Mouse (Mus musculus): ENCODE data around the gene Fam122c.
"Not testable (repeated sequence)": the region's sequence is repeated elsewhere in the genome, so short reads cannot be mapped to it uniquely, and the experiment has no call there.

Fam122c gene

GRCm38 (mm10) chrX:53273124-53273523, at the start of gene Fam122c:
Gene Fam122c, plus strand, starts transcription at chrX:53273424.
- no peak for DNase-seq (ENCODE audit: low spot score)

- DNase-seq (ENCODE audit: low spot score): no peak
Observed at GRCm38 (mm10) chrX:53224353-53224944, 48.8 kb upstream of the Fam122c start.

GRCm38 (mm10) chrX:53231965-53232364, 41.3 kb upstream of the Fam122c start:
- no peak for DNase-seq (ENCODE audit: low spot score)

- no peak for DNase-seq (ENCODE audit: low spot score)
Observed at GRCm38 (mm10) chrX:53233689-53234088, 39.5 kb upstream of the Fam122c start.

- peak; percentile 14 for DNase-seq (ENCODE audit: low spot score)
Observed at GRCm38 (mm10) chrX:53236404-53236803, 36.8 kb upstream of the Fam122c start.

- peak; percentile 26 for DNase-seq (ENCODE audit: low spot score)
Observed at GRCm38 (mm10) chrX:53237971-53238370, 35.3 kb upstream of the Fam122c start.

- no peak for DNase-seq (ENCODE audit: low spot score)
Observed at GRCm38 (mm10) chrX:53240011-53240410, 33.2 kb upstream of the Fam122c start, which contains the start of gene Plac1. Gene Plac1, minus strand, starts transcription at chrX:53240111.

GRCm38 (mm10) chrX:53255195-53255594, 18.0 kb upstream of the Fam122c start:
- DNase-seq (ENCODE audit: low spot score): no peak

GRCm38 (mm10) chrX:53266186-53266585, 7.0 kb upstream of the Fam122c start:
- DNase-seq (ENCODE audit: low spot score): no peak

- peak; percentile 45 for DNase-seq (ENCODE audit: low spot score)
Observed at GRCm38 (mm10) chrX:53268856-53269255, 4.4 kb upstream of the Fam122c start.

- DNase-seq (ENCODE audit: low spot score): peak; percentile 88
Observed at GRCm38 (mm10) chrX:53269289-53270062, 3.7 kb upstream of the Fam122c start, which contains the start of gene Fam122b. Gene Fam122b, minus strand, starts transcription at chrX:53269805.

GRCm38 (mm10) chrX:53270063-53270432, 3.2 kb upstream of the Fam122c start:
- no peak for DNase-seq (ENCODE audit: low spot score)

GRCm38 (mm10) chrX:53271628-53272027, 1.6 kb upstream of the Fam122c start:
- not testable (repeated sequence) for DNase-seq (ENCODE audit: low spot score)

GRCm38 (mm10) chrX:53287924-53288323, 14.7 kb downstream of the Fam122c start:
- DNase-seq (ENCODE audit: low spot score): no peak

- no peak for DNase-seq (ENCODE audit: low spot score)
Observed at GRCm38 (mm10) chrX:53320564-53320963, 47.3 kb downstream of the Fam122c start.

GRCm38 (mm10) chrX:53321111-53321510, 47.9 kb downstream of the Fam122c start:
- no peak for DNase-seq (ENCODE audit: low spot score)

GRCm38 (mm10) chrX:53330396-53330795, 57.2 kb downstream of the Fam122c start:
- DNase-seq (ENCODE audit: low spot score): no peak

- no peak for DNase-seq (ENCODE audit: low spot score)
Observed at GRCm38 (mm10) chrX:53337355-53337754, 64.1 kb downstream of the Fam122c start.

GRCm38 (mm10) chrX:53341531-53341930, 68.3 kb downstream of the Fam122c start:
- DNase-seq (ENCODE audit: low spot score): peak; percentile 43

- DNase-seq (ENCODE audit: low spot score): no peak
Observed at GRCm38 (mm10) chrX:53348374-53348773, 75.2 kb downstream of the Fam122c start.

- DNase-seq (ENCODE audit: low spot score): no peak
Observed at GRCm38 (mm10) chrX:53364668-53365383, 91.6 kb downstream of the Fam122c start.

- DNase-seq (ENCODE audit: low spot score): peak; percentile 72
Observed at GRCm38 (mm10) chrX:53369534-53370365, 96.5 kb downstream of the Fam122c start.
